Mouse (Mus musculus): ENCODE results near the gene Gm13030. TPM values are rescaled to one million over a fixed set of nuclear protein-coding genes. Genes with fewer than 3 reads are reported as not detected.
"Not testable (repeated sequence)": the region's sequence is repeated elsewhere in the genome, so short reads cannot be mapped to it uniquely, and the experiment has no call there.

Gm13030 gene
- polyA plus RNA-seq, 1 experiment from 2014 or later: not detected

DNA sequence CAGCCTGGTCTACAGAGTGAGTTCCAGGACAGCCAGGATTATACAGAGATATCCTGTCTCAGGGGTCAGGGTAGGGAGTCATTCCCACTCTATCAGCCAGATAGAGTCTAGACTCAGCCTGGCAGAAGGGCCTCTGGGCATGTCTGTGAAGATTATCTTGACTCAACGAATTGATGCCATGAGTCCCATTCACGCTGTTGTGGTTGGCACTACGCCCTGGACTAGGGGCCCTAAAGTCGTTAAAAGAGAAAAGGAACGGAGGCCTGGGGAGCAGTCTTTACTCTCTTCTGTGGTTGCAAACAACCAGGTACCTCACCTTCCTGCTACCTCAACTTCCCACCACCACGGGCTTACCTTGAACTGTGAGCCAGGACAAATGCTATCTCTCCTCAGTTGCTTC is 34.0 kb downstream of the Gm13030 start:
- Histone ChIP-seq H3K4me2 (replicated peaks; ENCODE audit: low read depth, low read length) (no peak overlapping the region), H3K9me3 (ENCODE audit: control insufficient read depth, low read length) (no peaks in the 10 kb centered on the region), H3K27ac (ENCODE audit: low read depth, low read length) (no peak overlapping the region), H3K4me3 (ENCODE audit: low read depth, low read length) (no peak overlapping the region), H3K9ac (ENCODE audit: low read depth, low read length) (no peak overlapping the region), H3K36me3 (ENCODE audit: control insufficient read depth, insufficient read depth, low read length) (no peaks in the 10 kb centered on the region), H3K4me1 (replicated peaks; ENCODE audit: control insufficient read depth, insufficient read depth, low read length) (no peaks in the 10 kb centered on the region), H3K27me3 (ENCODE audit: control insufficient read depth, insufficient read depth, low read length) (no peaks in the 10 kb centered on the region)
- WGBS: 94% methylated on average over 6 of the region's 6 CpGs
- DNase-seq (ENCODE audit: low spot score): no peak
- no peak for ATAC-seq (ENCODE audit: low FRiP score)

DNA sequence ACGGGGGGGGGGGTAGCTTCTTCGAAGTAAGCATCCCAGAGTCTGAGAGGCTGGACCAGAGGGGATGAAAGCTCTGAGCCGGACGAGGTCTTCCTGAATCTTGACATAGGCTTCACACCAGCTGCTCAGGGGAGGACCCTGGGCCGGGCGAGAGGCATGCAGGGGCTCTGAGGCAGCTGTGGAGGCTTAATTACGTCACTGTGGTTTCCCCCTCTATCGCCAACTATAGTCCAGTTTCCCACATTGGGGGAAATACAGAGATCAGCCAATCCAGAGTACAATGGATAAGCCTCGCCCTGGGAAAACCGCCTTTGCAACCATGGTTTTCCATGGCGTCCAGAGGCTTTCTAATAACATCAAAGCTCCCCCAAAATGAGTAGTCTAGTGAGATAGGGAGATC is 46.6 kb downstream of the Gm13030 start:
- ATAC-seq (ENCODE audit: low FRiP score): no peak
- no peaks in the 10 kb centered on the region for H3K4me1 ChIP-seq (replicated peaks; ENCODE audit: control insufficient read depth, insufficient read depth, low read length)

DNA sequence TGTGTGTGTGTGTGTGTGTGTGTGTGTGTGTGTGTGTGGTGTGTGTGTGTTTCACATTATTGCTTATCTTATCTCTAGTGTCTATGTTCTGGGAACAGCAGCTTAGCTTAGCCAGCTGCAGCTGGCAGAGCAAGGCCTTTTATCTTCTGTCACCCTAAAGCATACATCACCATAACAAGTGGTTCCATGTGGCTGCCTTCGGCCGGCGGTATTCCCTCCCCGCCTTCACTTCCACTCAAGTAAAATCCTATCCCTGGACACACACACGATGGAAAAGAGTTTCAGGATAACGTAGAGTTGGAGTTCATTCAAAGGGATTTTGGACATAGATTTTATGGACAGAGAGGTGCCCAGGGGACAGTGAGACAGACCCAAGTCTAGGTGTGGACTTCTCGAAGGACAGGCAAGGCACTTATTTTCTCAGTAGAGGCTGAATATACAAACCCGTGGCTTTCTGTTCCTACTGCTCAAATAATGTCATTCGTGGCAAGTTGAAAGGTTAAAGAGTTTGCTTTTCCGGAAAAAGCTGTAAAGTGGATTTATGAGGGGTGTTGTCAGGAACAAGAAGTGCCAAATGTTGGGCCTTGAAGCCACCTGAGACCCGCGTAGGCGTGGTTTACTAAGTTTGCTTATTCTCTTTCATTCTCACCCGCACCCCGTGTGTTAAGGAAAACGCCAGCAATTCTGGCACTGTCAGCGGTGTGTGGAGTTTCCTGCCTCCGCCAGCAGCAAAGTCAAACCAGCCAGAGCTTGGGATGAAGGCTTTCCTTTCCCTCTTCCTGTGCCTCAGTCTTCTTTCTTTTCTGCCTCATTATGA is 47.8 kb downstream of the Gm13030 start:
- no peaks in the 10 kb centered on the region for H3K27me3 ChIP-seq (ENCODE audit: control insufficient read depth, insufficient read depth, low read length)
- H3K9ac ChIP-seq (ENCODE audit: low read depth, low read length): no peak overlapping the region
- H3K4me2 ChIP-seq (replicated peaks; ENCODE audit: low read depth, low read length): no peak overlapping the region
- no peak for ATAC-seq (ENCODE audit: low FRiP score)
- H3K27ac ChIP-seq (ENCODE audit: low read depth, low read length): no peak overlapping the region
- H3K4me1 ChIP-seq (replicated peaks; ENCODE audit: control insufficient read depth, insufficient read depth, low read length): no peaks in the 10 kb centered on the region
- WGBS: 60% methylated on average over 18 of the region's 18 CpGs
- DNase-seq (ENCODE audit: low spot score): no peak
- H3K9me3 ChIP-seq (ENCODE audit: control insufficient read depth, low read length): no peaks in the 10 kb centered on the region
- no peak overlapping the region for H3K4me3 ChIP-seq (ENCODE audit: low read depth, low read length)
- no peaks in the 10 kb centered on the region for H3K36me3 ChIP-seq (ENCODE audit: control insufficient read depth, insufficient read depth, low read length)

More for the DNA sequence above, 46.6 kb downstream of the Gm13030 start:
- no peak for DNase-seq (ENCODE audit: low spot score)
- H3K27me3 ChIP-seq (ENCODE audit: control insufficient read depth, insufficient read depth, low read length): no peaks in the 10 kb centered on the region
- no peak overlapping the region for H3K4me3 ChIP-seq (ENCODE audit: low read depth, low read length)
- no peak overlapping the region for H3K9ac ChIP-seq (ENCODE audit: low read depth, low read length)
- H3K36me3 ChIP-seq (ENCODE audit: control insufficient read depth, insufficient read depth, low read length): no peaks in the 10 kb centered on the region
- no peaks in the 10 kb centered on the region for H3K9me3 ChIP-seq (ENCODE audit: control insufficient read depth, low read length)
- no peak overlapping the region for H3K4me2 ChIP-seq (replicated peaks; ENCODE audit: low read depth, low read length)
- WGBS: 77% methylated on average over 11 of the region's 11 CpGs
- H3K27ac ChIP-seq (ENCODE audit: low read depth, low read length): no peak overlapping the region

DNA sequence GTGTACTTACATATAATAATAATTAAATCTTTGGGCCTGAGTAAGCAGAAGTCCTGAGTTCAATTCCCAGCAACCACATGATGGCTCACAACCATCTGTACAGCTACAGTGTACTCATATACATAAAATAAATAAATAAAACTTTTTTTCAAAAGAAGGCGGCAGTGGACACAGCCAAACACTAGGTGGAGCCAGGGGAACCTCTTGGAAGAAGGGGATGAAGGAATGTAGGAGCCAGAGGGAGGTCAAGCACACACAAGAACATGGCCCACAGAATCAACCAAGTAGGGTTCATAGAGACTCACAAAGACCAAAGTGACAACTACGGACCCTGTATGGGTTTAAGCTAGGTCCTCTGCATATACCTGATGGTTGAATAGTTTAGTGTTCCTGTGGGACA is 49.1 kb downstream of the Gm13030 start:
- Histone ChIP-seq H3K27me3 (ENCODE audit: control insufficient read depth, insufficient read depth, low read length) (no peaks in the 10 kb centered on the region), H3K4me2 (replicated peaks; ENCODE audit: low read depth, low read length) (no peak overlapping the region), H3K27ac (ENCODE audit: low read depth, low read length) (no peak overlapping the region), H3K9ac (ENCODE audit: low read depth, low read length) (no peak overlapping the region), H3K4me1 (replicated peaks; ENCODE audit: control insufficient read depth, insufficient read depth, low read length) (no peaks in the 10 kb centered on the region), H3K9me3 (ENCODE audit: control insufficient read depth, low read length) (no peaks in the 10 kb centered on the region), H3K4me3 (ENCODE audit: low read depth, low read length) (no peak overlapping the region), H3K36me3 (ENCODE audit: control insufficient read depth, insufficient read depth, low read length) (no peaks in the 10 kb centered on the region)
- ATAC-seq (ENCODE audit: low FRiP score) (no peak), DNase-seq (ENCODE audit: low spot score) (no peak)
- 84% methylated on average over 2 of the region's 2 CpGs for WGBS

DNA sequence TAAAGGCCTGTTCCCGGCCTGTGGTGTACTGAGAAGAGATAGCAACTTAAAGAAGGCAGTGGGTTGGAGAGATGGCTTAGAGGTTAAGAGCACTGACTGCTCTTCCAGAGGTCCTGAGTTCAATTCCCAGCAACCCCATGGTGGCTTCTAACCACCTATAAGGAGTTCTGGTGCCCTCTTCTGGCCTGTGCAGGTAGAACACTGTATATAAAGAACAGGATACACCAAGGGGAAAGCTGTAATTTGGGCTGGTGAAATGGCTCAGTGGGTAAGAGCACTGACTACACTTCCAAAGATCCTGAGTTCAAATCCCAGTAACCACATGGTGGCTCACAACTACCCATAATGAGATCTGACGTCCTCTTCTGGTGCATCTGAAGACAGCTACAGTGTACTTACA is 49.6 kb downstream of the Gm13030 start:
- H3K9me3 ChIP-seq (ENCODE audit: control insufficient read depth, low read length); H3K4me3 ChIP-seq (ENCODE audit: low read depth, low read length); H3K4me1 ChIP-seq (replicated peaks; ENCODE audit: control insufficient read depth, insufficient read depth, low read length); H3K4me2 ChIP-seq (replicated peaks; ENCODE audit: low read depth, low read length); H3K9ac ChIP-seq (ENCODE audit: low read depth, low read length); DNase-seq (ENCODE audit: low spot score); H3K27ac ChIP-seq (ENCODE audit: low read depth, low read length); H3K27me3 ChIP-seq (ENCODE audit: control insufficient read depth, insufficient read depth, low read length); H3K36me3 ChIP-seq (ENCODE audit: control insufficient read depth, insufficient read depth, low read length); ATAC-seq (ENCODE audit: low FRiP score): not testable (repeated sequence)
- 78% methylated on average over 2 of the region's 2 CpGs for WGBS

DNA sequence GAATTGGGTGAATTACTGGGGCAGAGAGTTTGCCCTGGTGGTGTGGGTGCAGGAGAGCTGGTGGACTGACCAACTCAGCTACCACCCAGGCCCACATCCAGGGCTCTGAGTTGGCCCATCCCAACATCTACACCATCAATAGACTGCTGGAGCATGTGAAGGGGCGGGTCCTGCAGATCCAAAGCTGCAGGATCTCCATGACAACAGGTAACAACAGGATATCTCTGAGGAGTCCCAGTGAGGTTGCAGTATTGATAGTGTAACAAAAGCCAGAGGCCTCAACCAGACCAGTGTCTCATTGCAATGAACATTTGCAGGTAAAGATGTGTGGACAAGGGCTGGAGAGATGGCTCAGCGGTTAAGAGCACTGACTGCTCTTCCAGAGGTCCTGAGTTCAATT is 52.7 kb downstream of the Gm13030 start:
- Histone ChIP-seq H3K4me1 (replicated peaks; ENCODE audit: control insufficient read depth, insufficient read depth, low read length) (no peaks in the 10 kb centered on the region), H3K4me3 (ENCODE audit: low read depth, low read length) (no peak overlapping the region), H3K9me3 (ENCODE audit: control insufficient read depth, low read length) (no peaks in the 10 kb centered on the region), H3K27me3 (ENCODE audit: control insufficient read depth, insufficient read depth, low read length) (no peaks in the 10 kb centered on the region), H3K36me3 (ENCODE audit: control insufficient read depth, insufficient read depth, low read length) (no peaks in the 10 kb centered on the region), H3K9ac (ENCODE audit: low read depth, low read length) (no peak overlapping the region), H3K27ac (ENCODE audit: low read depth, low read length) (no peak overlapping the region), H3K4me2 (replicated peaks; ENCODE audit: low read depth, low read length) (no peak overlapping the region)
- WGBS: 84% methylated on average over 2 of the region's 2 CpGs
- ATAC-seq (ENCODE audit: low FRiP score) (no peak), DNase-seq (ENCODE audit: low spot score) (no peak)

Other genes starting within 250 kb of the Gm13030 start
- gene Vwa5b1, start 238.1 kb downstream of the Gm13030 start, polyA plus RNA-seq (2014; fragmentation: Nextera tagmentation; extraction: Ambion mirVana): 0.46 and 0.77 TPM in 2 replicates
- 0.48 and 0.68 TPM in 2 replicates for gene Pla2g2c, start 149.2 kb downstream of the Gm13030 start, polyA plus RNA-seq (2014; fragmentation: Nextera tagmentation; extraction: Ambion mirVana)
- gene Ubxn10, start 136.8 kb downstream of the Gm13030 start, polyA plus RNA-seq (2014; fragmentation: Nextera tagmentation; extraction: Ambion mirVana): 2.8 and 4.3 TPM in 2 replicates
- gene Pla2g2f, start 116.3 kb downstream of the Gm13030 start, polyA plus RNA-seq (2014; fragmentation: Nextera tagmentation; extraction: Ambion mirVana): 0.12 TPM in 1 of 2 replicates, not detected in the other
- 0.84 and 1.5 TPM in 2 replicates for gene Pla2g2d, start 98.2 kb downstream of the Gm13030 start, polyA plus RNA-seq (2014; fragmentation: Nextera tagmentation; extraction: Ambion mirVana)
- 0.39 TPM in 1 of 2 replicates, not detected in the other for gene Pla2g5, start 10.5 kb downstream of the Gm13030 start, polyA plus RNA-seq (2014; fragmentation: Nextera tagmentation; extraction: Ambion mirVana)
- not detected in 2 replicates for gene Pla2g2e, start 4.0 kb upstream of the Gm13030 start, polyA plus RNA-seq (2014; fragmentation: Nextera tagmentation; extraction: Ambion mirVana)
- 3.1 and 3.5 TPM in 2 replicates for gene Otud3, start 40.0 kb upstream of the Gm13030 start, polyA plus RNA-seq (2014; fragmentation: Nextera tagmentation; extraction: Ambion mirVana)
- not detected in 2 replicates for gene Rnf186, start 93.1 kb upstream of the Gm13030 start, polyA plus RNA-seq (2014; fragmentation: Nextera tagmentation; extraction: Ambion mirVana)
- gene Tmco4, start 98.9 kb upstream of the Gm13030 start, polyA plus RNA-seq (2014; fragmentation: Nextera tagmentation; extraction: Ambion mirVana): 0.61 and 1.3 TPM in 2 replicates
- not detected in 2 replicates for gene Htr6, start 201.6 kb upstream of the Gm13030 start, polyA plus RNA-seq (2014; fragmentation: Nextera tagmentation; extraction: Ambion mirVana)
- gene Nbl1, start 219.0 kb upstream of the Gm13030 start, polyA plus RNA-seq (2014; fragmentation: Nextera tagmentation; extraction: Ambion mirVana): 17.2 and 19.6 TPM in 2 replicates

Measured in hindbrain, embryonic 11.5 days (tissue).